8 mouse cellular contexts compared by ENCODE assay signal in genomic region chr11:98203931-98204421, GRCm38 (mm10). TPM values are rescaled to one million over a fixed set of nuclear protein-coding genes. Genes with fewer than 3 reads are reported as not detected.
DNase-seq lines count a peak whose midpoint lies in the region; ATAC-seq lines count a peak whose summit lies in the region.

No protein-coding gene starts in this region.

- no peaks in the 10 kb centered on the region for H3K9me3 ChIP-seq in embryonic facial prominence, embryonic 15.5 days (replicated peaks)
- H3K9me3 ChIP-seq in hindbrain, embryonic 10.5 days = no peaks in the 10 kb centered on the region
- no peaks in the 10 kb centered on the region for H3K9me3 ChIP-seq in limb, embryonic 13.5 days
- no peaks in the 10 kb centered on the region for H3K9me3 ChIP-seq in midbrain, embryonic 15.5 days

- no peak for ATAC-seq in embryonic facial prominence, embryonic 15.5 days (ENCODE audit: insufficient number of reproducible peaks, low FRiP score, low TSS enrichment, low read depth)
- no peak for ATAC-seq in limb, embryonic 13.5 days (ENCODE audit: low FRiP score, low read depth)
- no peak for ATAC-seq in midbrain, embryonic 15.5 days (replicated peaks)

- WGBS in embryonic facial prominence, embryonic 15.5 days = under 1% methylated on average over 16 of the region's 16 CpGs
- under 1% methylated on average over 16 of the region's 16 CpGs for WGBS in hindbrain, embryonic 10.5 days
- 1% methylated on average over 16 of the region's 16 CpGs for WGBS in limb, embryonic 13.5 days
- under 1% methylated on average over 16 of the region's 16 CpGs for WGBS in midbrain, embryonic 15.5 days

- H3K9ac ChIP-seq in embryonic facial prominence, embryonic 15.5 days = peak overlapping the region; percentile 99
- peak overlapping the region; percentile 100 for H3K9ac ChIP-seq in limb, embryonic 13.5 days
- H3K9ac ChIP-seq in midbrain, embryonic 15.5 days = peak overlapping the region; percentile 97

- peak overlapping the region; percentile 100 for H3K27ac ChIP-seq in embryonic facial prominence, embryonic 15.5 days (replicated peaks)
- peak overlapping the region; percentile 99 for H3K27ac ChIP-seq in hindbrain, embryonic 10.5 days
- peak overlapping the region; percentile 100; the same call in 1 of the 2 replicates for H3K27ac ChIP-seq in limb, embryonic 13.5 days
- H3K27ac ChIP-seq in midbrain, embryonic 15.5 days = no peak overlapping the region; the same call in 1 of the 2 replicates

- H3K4me3 ChIP-seq in embryonic facial prominence, embryonic 15.5 days (replicated peaks) = peak overlapping the region; percentile 87
- peak overlapping the region; percentile 83 for H3K4me3 ChIP-seq in hindbrain, embryonic 10.5 days
- peak overlapping the region; percentile 92 for H3K4me3 ChIP-seq in limb, embryonic 13.5 days
- peak overlapping the region; percentile 91 for H3K4me3 ChIP-seq in midbrain, embryonic 15.5 days

- peaks cover 5% of the 10 kb centered on the region for H3K36me3 ChIP-seq in embryonic facial prominence, embryonic 15.5 days
- peaks cover 28% of the 10 kb centered on the region for H3K36me3 ChIP-seq in hindbrain, embryonic 10.5 days
- peaks cover 18% of the 10 kb centered on the region for H3K36me3 ChIP-seq in limb, embryonic 13.5 days
- H3K36me3 ChIP-seq in midbrain, embryonic 15.5 days (replicated peaks) = peaks cover 1% of the 10 kb centered on the region

- H3K4me2 ChIP-seq in embryonic facial prominence, embryonic 15.5 days (replicated peaks) = peak overlapping the region; percentile 67
- peak overlapping the region; percentile 96 for H3K4me2 ChIP-seq in limb, embryonic 13.5 days (replicated peaks)
- peak overlapping the region; percentile 96 for H3K4me2 ChIP-seq in midbrain, embryonic 15.5 days

- peak; percentile 11 for DNase-seq in urinary bladder, postnatal 14 days (ENCODE audit: low spot score)
- no peak for DNase-seq in urinary bladder, adult 2 months (ENCODE audit: low spot score)
- DNase-seq in hindbrain, embryonic 10.5 days (ENCODE audit: low spot score) = peak; percentile 28
- DNase-seq in testis, postnatal 14 days (ENCODE audit: low spot score) = peak; percentile 28
- no peak for DNase-seq in layer of hippocampus, postnatal 25 days (ENCODE audit: extremely low spot score in 1 of 2, low spot score in 1 of 2)

- H3K4me1 ChIP-seq in embryonic facial prominence, embryonic 15.5 days = peaks cover 14% of the 10 kb centered on the region
- peaks cover 25% of the 10 kb centered on the region for H3K4me1 ChIP-seq in hindbrain, embryonic 10.5 days (replicated peaks)
- peaks cover 14% of the 10 kb centered on the region for H3K4me1 ChIP-seq in limb, embryonic 13.5 days
- H3K4me1 ChIP-seq in midbrain, embryonic 15.5 days = peaks cover 39% of the 10 kb centered on the region

- no peaks in the 10 kb centered on the region for H3K27me3 ChIP-seq in embryonic facial prominence, embryonic 15.5 days
- H3K27me3 ChIP-seq in hindbrain, embryonic 10.5 days (ENCODE audit: insufficient read depth, poor library complexity, severe bottlenecking) = no peaks in the 10 kb centered on the region
- no peaks in the 10 kb centered on the region for H3K27me3 ChIP-seq in limb, embryonic 13.5 days
- H3K27me3 ChIP-seq in midbrain, embryonic 15.5 days (replicated peaks) = no peaks in the 10 kb centered on the region

RNA-seq across cellular contexts. Expression of gene Cdk12, which starts 1.1 kb away (rescaled TPM):
- 20.5 and 21.1 TPM in 2 replicates for polyA plus RNA-seq in urinary bladder, adult 2 months (2012; rRNA removed)
- 9.9 and 10.6 TPM in 2 replicates for polyA plus RNA-seq in embryonic facial prominence, embryonic 15.5 days (2015; fragmentation: Nextera tagmentation; extraction: Ambion mirVana)
- polyA plus RNA-seq in hindbrain, embryonic 10.5 days (2016; fragmentation: Nextera tagmentation; extraction: Ambion mirVana) = 10.2 and 12.6 TPM in 2 replicates
- 13.1 TPM in 2 replicates for polyA plus RNA-seq in limb, embryonic 13.5 days (2015; fragmentation: Nextera tagmentation; extraction: Ambion mirVana)
- polyA plus RNA-seq in midbrain, embryonic 15.5 days (2015; fragmentation: Nextera tagmentation; extraction: Ambion mirVana) = 9.5 and 9.7 TPM in 2 replicates
- 10 to 100 TPM; 32.2 to 41.0 TPM for total RNA-seq in layer of hippocampus, postnatal 25 days (2021)

RNA-seq across cellular contexts. Expression of gene Med1, which starts 10.9 kb away (rescaled TPM):
- polyA plus RNA-seq in urinary bladder, adult 2 months (2012; rRNA removed) = 20.7 and 21.2 TPM in 2 replicates
- polyA plus RNA-seq in embryonic facial prominence, embryonic 15.5 days (2015; fragmentation: Nextera tagmentation; extraction: Ambion mirVana) = 57.9 and 59.1 TPM in 2 replicates
- polyA plus RNA-seq in hindbrain, embryonic 10.5 days (2016; fragmentation: Nextera tagmentation; extraction: Ambion mirVana) = 62.8 and 73.0 TPM in 2 replicates
- polyA plus RNA-seq in limb, embryonic 13.5 days (2015; fragmentation: Nextera tagmentation; extraction: Ambion mirVana) = 74.9 and 76.8 TPM in 2 replicates
- polyA plus RNA-seq in midbrain, embryonic 15.5 days (2015; fragmentation: Nextera tagmentation; extraction: Ambion mirVana) = 57.4 and 57.8 TPM in 2 replicates
- 10 to 100 TPM; 49.5 to 54.0 TPM for total RNA-seq in layer of hippocampus, postnatal 25 days (2021)

RNA-seq across cellular contexts. Expression of gene Fbxl20, which starts 53.8 kb away (rescaled TPM):
- 19.9 and 22.0 TPM in 2 replicates for polyA plus RNA-seq in urinary bladder, adult 2 months (2012; rRNA removed)
- 22.0 and 24.0 TPM in 2 replicates for polyA plus RNA-seq in embryonic facial prominence, embryonic 15.5 days (2015; fragmentation: Nextera tagmentation; extraction: Ambion mirVana)
- 23.4 and 23.8 TPM in 2 replicates for polyA plus RNA-seq in hindbrain, embryonic 10.5 days (2016; fragmentation: Nextera tagmentation; extraction: Ambion mirVana)
- 28.0 and 28.4 TPM in 2 replicates for polyA plus RNA-seq in limb, embryonic 13.5 days (2015; fragmentation: Nextera tagmentation; extraction: Ambion mirVana)
- polyA plus RNA-seq in midbrain, embryonic 15.5 days (2015; fragmentation: Nextera tagmentation; extraction: Ambion mirVana) = 32.8 and 33.2 TPM in 2 replicates
- 10 to 100 TPM; 32.4 to 32.9 TPM for total RNA-seq in layer of hippocampus, postnatal 25 days (2021)

Comparison
In these comparisons a context has a peak if more than half of its experiments do, and no peak if none do; other contexts are left out.
1. DNase-seq: peak in urinary bladder, postnatal 14 days (single experiment), hindbrain, embryonic 10.5 days (single experiment) and testis, postnatal 14 days (single experiment); none in urinary bladder, adult 2 months (single experiment) and layer of hippocampus, postnatal 25 days (0 of 2).
2. Peak in every context shown above with its lines, with median percentiles within 50 percentile points of each other: H3K4me2 ChIP-seq, H3K4me3 ChIP-seq and H3K9ac ChIP-seq.